Mouse (Mus musculus) heart, adult 2 months (tissue): ENCODE measurements at regions not wholly inside any gene's neighbourhood (a gene's known extent, or its start where the extent isn't known, plus 50 kb on each side); places are given as distances from the start of the nearest gene placed in this dataset.

Experiments used
- CTCF ChIP-seq: fragments of 200-600 bp; IDR thresholded peaks from 2 replicates; pipeline ENCODE4 v1.8.1; 2022; ENCODE audit warnings: antibody characterized with exemption, mild to moderate bottlenecking, moderate library complexity
- POLR2A ChIP-seq: fragments of 200-500 bp; IDR thresholded peaks from 2 replicates; pipeline ENCODE4 v1.6.1; 2011; ENCODE audit warnings: mild to moderate bottlenecking, low read depth, low read length, control low read depth; ENCODE audit not compliant: insufficient read depth

GRCm38 (mm10) chr8:79490739-79491138 is 91.4 kb upstream of the Smad1 start:
- no peak for TF ChIP-seq CTCF
- TF ChIP-seq POLR2A, result no peak
